Mouse (Mus musculus): ENCODE results near the gene 4930402H24Rik. TPM values are rescaled to one million over a fixed set of nuclear protein-coding genes. Genes with fewer than 3 reads are reported as not detected.

Gene 4930402H24Rik
- 20.6 and 35.0 TPM in 2 replicates for polyA plus RNA-seq (2014; fragmentation: Nextera tagmentation; extraction: Ambion mirVana)

GRCm38 (mm10) chr2:130905751-130906583 lies at the start of gene 4930402H24Rik, which contains the start of gene Atrn:
TSS of gene 4930402H24Rik (minus strand) at chr2:130906406.
TSS of gene Atrn (plus strand) at chr2:130906495.
- peaks cover 10% of the 10 kb centered on the region for H3K4me1 ChIP-seq (ENCODE audit: control insufficient read depth, insufficient read depth, low read length)
- peak; percentile 98 for ATAC-seq (ENCODE audit: low FRiP score, low TSS enrichment)
- 0 out of 2 replicates have a peak, but pooled peaks cover 4% of the 10 kb centered on the region for H3K36me3 ChIP-seq (ENCODE audit: control insufficient read depth, insufficient read depth, low read length)
- peak within 1 kb of the TSS; percentile 83 for H3K4me2 ChIP-seq (replicated peaks; ENCODE audit: low read depth, low read length)
- H3K9me3 ChIP-seq (ENCODE audit: control insufficient read depth, low read length), result no peaks in the 10 kb centered on the region
- 0 out of 2 replicates have a peak within 1 kb of the TSS, but pooled peaks have one; percentile 6 for H3K27ac ChIP-seq (ENCODE audit: low read depth, low read length)
- WGBS, result 6% methylated on average over 38 of the region's 50 CpGs
- no peaks in the 10 kb centered on the region for H3K27me3 ChIP-seq (ENCODE audit: control insufficient read depth, insufficient read depth, low read length)
- peak within 1 kb of the TSS; percentile 100 for H3K4me3 ChIP-seq (ENCODE audit: low read length)
- H3K9ac ChIP-seq (ENCODE audit: low read depth, low read length), result peak within 1 kb of the TSS; percentile 88

DNA sequence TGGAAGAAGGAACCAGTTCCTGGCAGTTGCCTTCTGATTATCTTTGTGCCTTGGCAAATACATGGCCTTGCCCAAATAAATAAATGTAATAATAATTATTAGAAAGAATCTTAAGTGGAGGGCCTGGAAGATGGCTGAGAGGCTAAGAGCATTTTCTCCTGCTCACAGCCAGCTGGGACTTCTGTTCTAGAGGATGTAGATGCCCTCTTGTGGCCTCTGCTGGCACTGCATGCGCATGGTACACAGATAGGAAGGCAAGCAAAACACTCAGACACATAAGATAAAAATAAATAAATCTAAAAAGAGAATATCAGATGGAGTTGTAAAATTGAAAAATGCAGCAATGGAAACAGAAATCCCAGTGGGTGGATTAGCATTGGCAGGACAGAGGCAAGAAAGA lies 44.3 kb upstream of the 4930402H24Rik start:
- no peaks in the 10 kb centered on the region for H3K9me3 ChIP-seq (ENCODE audit: control insufficient read depth, low read length)
- 3% methylated on average over 1 of the region's 1 CpGs for WGBS
- no peak overlapping the region for H3K4me3 ChIP-seq (ENCODE audit: low read length)
- peaks cover 4% of the 10 kb centered on the region; the same call in 1 of the 2 replicates for H3K36me3 ChIP-seq (ENCODE audit: control insufficient read depth, insufficient read depth, low read length)
- H3K27ac ChIP-seq (ENCODE audit: low read depth, low read length), result no peak overlapping the region
- H3K27me3 ChIP-seq (ENCODE audit: control insufficient read depth, insufficient read depth, low read length), result no peaks in the 10 kb centered on the region
- ATAC-seq (ENCODE audit: low FRiP score, low TSS enrichment), result no peak; the same call in 1 of the 2 replicates
- no peaks in the 10 kb centered on the region for H3K4me1 ChIP-seq (ENCODE audit: control insufficient read depth, insufficient read depth, low read length)
- H3K4me2 ChIP-seq (replicated peaks; ENCODE audit: low read depth, low read length), result no peak overlapping the region
- no peak overlapping the region for H3K9ac ChIP-seq (ENCODE audit: low read depth, low read length)

DNA sequence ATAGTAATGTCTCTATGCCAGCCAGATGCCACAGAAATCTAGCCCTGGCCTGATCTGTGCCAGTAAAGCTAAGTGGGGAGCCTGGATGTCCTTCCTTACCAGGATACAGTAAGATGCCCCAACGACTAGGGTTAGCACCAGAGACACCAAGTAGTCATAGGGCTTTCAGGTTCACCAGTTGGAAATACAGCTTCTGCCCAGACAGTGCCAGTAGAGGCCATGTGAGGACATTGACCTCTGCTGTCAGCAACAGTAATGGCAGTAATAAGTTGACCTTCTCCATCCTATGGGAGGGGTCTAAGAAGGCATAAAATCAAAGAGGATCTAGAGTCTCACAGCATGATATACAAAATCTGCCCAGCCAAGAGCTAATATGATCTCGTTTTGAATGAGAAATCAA lies 43.6 kb upstream of the 4930402H24Rik start:
- H3K4me2 ChIP-seq (replicated peaks; ENCODE audit: low read depth, low read length), result no peak overlapping the region
- H3K27ac ChIP-seq (ENCODE audit: low read depth, low read length), result no peak overlapping the region
- ATAC-seq (ENCODE audit: low FRiP score, low TSS enrichment), result no peak
- H3K9me3 ChIP-seq (ENCODE audit: control insufficient read depth, low read length), result no peaks in the 10 kb centered on the region
- WGBS, result 71% methylated on average over 2 of the region's 2 CpGs
- peaks cover 4% of the 10 kb centered on the region; the same call in 1 of the 2 replicates for H3K36me3 ChIP-seq (ENCODE audit: control insufficient read depth, insufficient read depth, low read length)
- no peaks in the 10 kb centered on the region for H3K27me3 ChIP-seq (ENCODE audit: control insufficient read depth, insufficient read depth, low read length)
- H3K4me1 ChIP-seq (ENCODE audit: control insufficient read depth, insufficient read depth, low read length), result no peaks in the 10 kb centered on the region
- H3K9ac ChIP-seq (ENCODE audit: low read depth, low read length), result no peak overlapping the region
- no peak overlapping the region for H3K4me3 ChIP-seq (ENCODE audit: low read length)

DNA sequence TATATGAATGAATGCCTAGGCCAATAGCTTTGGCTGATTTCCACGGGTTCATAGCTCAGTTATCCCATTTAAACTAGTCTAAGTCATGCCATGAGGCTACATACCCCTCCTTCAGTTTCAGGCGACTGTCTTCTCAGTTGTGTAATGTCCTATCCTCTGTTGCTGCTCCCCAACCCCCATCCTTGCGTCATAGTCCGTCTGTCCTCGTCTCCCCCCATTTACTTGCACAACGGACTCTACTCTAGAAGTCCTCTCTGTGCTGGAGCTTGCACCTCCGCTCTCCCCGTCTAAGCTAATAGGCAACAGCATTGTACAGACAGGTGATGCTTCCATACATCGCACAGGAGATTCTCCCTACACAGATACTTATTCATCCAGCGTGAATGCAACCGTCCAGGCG lies 26.7 kb upstream of the 4930402H24Rik start:
- no peak for ATAC-seq (ENCODE audit: low FRiP score, low TSS enrichment)
- Histone ChIP-seq H3K36me3 (ENCODE audit: control insufficient read depth, insufficient read depth, low read length) (0 out of 2 replicates have a peak, but pooled peaks cover 4% of the 10 kb centered on the region), H3K4me2 (replicated peaks; ENCODE audit: low read depth, low read length) (no peak overlapping the region), H3K4me1 (ENCODE audit: control insufficient read depth, insufficient read depth, low read length) (no peaks in the 10 kb centered on the region), H3K9ac (ENCODE audit: low read depth, low read length) (no peak overlapping the region), H3K4me3 (ENCODE audit: low read length) (no peak overlapping the region), H3K9me3 (ENCODE audit: control insufficient read depth, low read length) (no peaks in the 10 kb centered on the region), H3K27me3 (ENCODE audit: control insufficient read depth, insufficient read depth, low read length) (no peaks in the 10 kb centered on the region), H3K27ac (ENCODE audit: low read depth, low read length) (no peak overlapping the region)
- 91% methylated on average over 12 of the region's 12 CpGs for WGBS

- H3K36me3 ChIP-seq (ENCODE audit: control insufficient read depth, insufficient read depth, low read length), result 0 out of 2 replicates have a peak, but pooled peaks cover 4% of the 10 kb centered on the region
- ATAC-seq (ENCODE audit: low FRiP score, low TSS enrichment), result no peak
- no peaks in the 10 kb centered on the region for H3K27me3 ChIP-seq (ENCODE audit: control insufficient read depth, insufficient read depth, low read length)
- H3K27ac ChIP-seq (ENCODE audit: low read depth, low read length), result no peak overlapping the region
- WGBS, result 88% methylated on average over 5 of the region's 5 CpGs
- H3K4me2 ChIP-seq (replicated peaks; ENCODE audit: low read depth, low read length), result no peak overlapping the region
- no peaks in the 10 kb centered on the region for H3K4me1 ChIP-seq (ENCODE audit: control insufficient read depth, insufficient read depth, low read length)
- H3K9ac ChIP-seq (ENCODE audit: low read depth, low read length), result no peak overlapping the region
- no peaks in the 10 kb centered on the region for H3K9me3 ChIP-seq (ENCODE audit: control insufficient read depth, low read length)
- no peak overlapping the region for H3K4me3 ChIP-seq (ENCODE audit: low read length)
These were observed 23.8 kb upstream of the 4930402H24Rik start for GRCm38 (mm10) chr2:130929994-130930393.

GRCm38 (mm10) chr2:130928530-130928929 lies 22.3 kb upstream of the 4930402H24Rik start:
- Histone ChIP-seq H3K27me3 (ENCODE audit: control insufficient read depth, insufficient read depth, low read length) (no peaks in the 10 kb centered on the region), H3K4me3 (ENCODE audit: low read length) (no peak overlapping the region)

DNA sequence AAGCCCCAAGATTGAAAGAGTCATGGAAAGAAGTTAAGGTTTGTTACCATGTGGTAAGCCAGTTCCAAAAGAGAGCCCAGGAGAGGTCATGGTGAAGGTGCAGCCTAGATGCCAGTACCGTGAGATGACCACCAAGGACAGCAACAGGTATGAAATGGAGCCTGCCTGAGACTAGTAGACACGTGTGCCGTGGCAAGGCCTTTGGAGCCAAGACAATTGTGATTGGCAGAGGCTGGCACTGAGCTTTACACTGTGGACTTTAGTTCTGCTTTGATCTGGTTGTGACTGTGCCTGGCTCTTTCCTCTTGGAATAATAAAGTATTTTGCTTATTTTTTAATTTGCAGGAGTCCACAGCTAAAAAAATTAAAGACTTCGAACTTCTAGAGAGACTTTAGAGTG lies 21.8 kb upstream of the 4930402H24Rik start:
- WGBS, result 91% methylated on average over 4 of the region's 4 CpGs
- Histone ChIP-seq H3K4me2 (replicated peaks; ENCODE audit: low read depth, low read length) (no peak overlapping the region), H3K9ac (ENCODE audit: low read depth, low read length) (no peak overlapping the region), H3K4me3 (ENCODE audit: low read length) (no peak overlapping the region), H3K27me3 (ENCODE audit: control insufficient read depth, insufficient read depth, low read length) (no peaks in the 10 kb centered on the region), H3K27ac (ENCODE audit: low read depth, low read length) (no peak overlapping the region), H3K4me1 (ENCODE audit: control insufficient read depth, insufficient read depth, low read length) (no peaks in the 10 kb centered on the region), H3K36me3 (ENCODE audit: control insufficient read depth, insufficient read depth, low read length) (no peaks in the 10 kb centered on the region), H3K9me3 (ENCODE audit: control insufficient read depth, low read length) (no peaks in the 10 kb centered on the region)
- no peak for ATAC-seq (ENCODE audit: low FRiP score, low TSS enrichment)

More at GRCm38 (mm10) chr2:130928530-130928929, 22.3 kb upstream of the 4930402H24Rik start:
- no peaks in the 10 kb centered on the region for H3K4me1 ChIP-seq (ENCODE audit: control insufficient read depth, insufficient read depth, low read length)
- H3K36me3 ChIP-seq (ENCODE audit: control insufficient read depth, insufficient read depth, low read length), result 0 out of 2 replicates have a peak, but pooled peaks cover 3% of the 10 kb centered on the region
- no peak for ATAC-seq (ENCODE audit: low FRiP score, low TSS enrichment)
- no peak overlapping the region for H3K9ac ChIP-seq (ENCODE audit: low read depth, low read length)
- H3K27ac ChIP-seq (ENCODE audit: low read depth, low read length), result no peak overlapping the region
- H3K4me2 ChIP-seq (replicated peaks; ENCODE audit: low read depth, low read length), result no peak overlapping the region
- no peaks in the 10 kb centered on the region for H3K9me3 ChIP-seq (ENCODE audit: control insufficient read depth, low read length)

DNA sequence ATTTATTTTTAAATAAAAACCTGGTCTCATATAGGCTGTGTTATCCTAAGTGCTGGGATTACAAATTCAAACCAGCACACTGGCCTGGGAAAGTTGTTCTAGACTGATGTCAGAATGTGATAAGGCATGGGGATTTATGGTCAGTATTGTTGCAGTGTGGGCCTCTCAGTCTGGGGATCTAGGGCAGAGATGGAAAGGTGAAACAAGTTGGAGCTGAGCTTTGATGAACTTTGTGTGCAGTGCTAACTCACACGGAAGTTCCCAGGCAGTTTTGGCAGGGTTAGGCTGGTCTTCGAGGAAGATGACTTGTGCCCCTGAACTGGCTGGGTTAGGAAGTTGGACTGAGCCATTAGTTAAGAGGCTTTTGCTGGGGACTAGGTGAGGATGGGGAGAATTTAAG lies 18.7 kb upstream of the 4930402H24Rik start:
- Histone ChIP-seq H3K4me3 (ENCODE audit: low read length) (no peak overlapping the region), H3K27ac (ENCODE audit: low read depth, low read length) (no peak overlapping the region), H3K4me1 (ENCODE audit: control insufficient read depth, insufficient read depth, low read length) (no peaks in the 10 kb centered on the region), H3K36me3 (ENCODE audit: control insufficient read depth, insufficient read depth, low read length) (no peaks in the 10 kb centered on the region), H3K9ac (ENCODE audit: low read depth, low read length) (no peak overlapping the region), H3K27me3 (ENCODE audit: control insufficient read depth, insufficient read depth, low read length) (no peaks in the 10 kb centered on the region), H3K9me3 (ENCODE audit: control insufficient read depth, low read length) (no peaks in the 10 kb centered on the region), H3K4me2 (replicated peaks; ENCODE audit: low read depth, low read length) (no peak overlapping the region)
- 65% methylated on average over 2 of the region's 2 CpGs for WGBS
- ATAC-seq (ENCODE audit: low FRiP score, low TSS enrichment), result no peak

GRCm38 (mm10) chr2:130919062-130919593 lies 12.9 kb upstream of the 4930402H24Rik start:
- WGBS, result 41% methylated on average over 5 of the region's 5 CpGs
- no peaks in the 10 kb centered on the region for H3K4me1 ChIP-seq (ENCODE audit: control insufficient read depth, insufficient read depth, low read length)
- no peak overlapping the region for H3K4me3 ChIP-seq (ENCODE audit: low read length)

More at GRCm38 (mm10) chr2:130919062-130919593, 12.9 kb upstream of the 4930402H24Rik start:
- no peak overlapping the region for H3K27ac ChIP-seq (ENCODE audit: low read depth, low read length)
- H3K9me3 ChIP-seq (ENCODE audit: control insufficient read depth, low read length), result no peaks in the 10 kb centered on the region
- no peak overlapping the region for H3K9ac ChIP-seq (ENCODE audit: low read depth, low read length)
- no peak overlapping the region for H3K4me2 ChIP-seq (replicated peaks; ENCODE audit: low read depth, low read length)
- H3K36me3 ChIP-seq (ENCODE audit: control insufficient read depth, insufficient read depth, low read length), result no peaks in the 10 kb centered on the region
- no peak for ATAC-seq (ENCODE audit: low FRiP score, low TSS enrichment)
- no peaks in the 10 kb centered on the region for H3K27me3 ChIP-seq (ENCODE audit: control insufficient read depth, insufficient read depth, low read length)

All from kidney, embryonic 14.5 days (tissue).